Mouse (Mus musculus): Measurements from ENCODE around the gene Tyk2. TPM values are rescaled to one million over a fixed set of nuclear protein-coding genes. Genes with fewer than 3 reads are reported as not detected.

The Tyk2 gene
- polyA plus RNA-seq, 1 experiment from 2014 or later: 8.0 TPM

DNA sequence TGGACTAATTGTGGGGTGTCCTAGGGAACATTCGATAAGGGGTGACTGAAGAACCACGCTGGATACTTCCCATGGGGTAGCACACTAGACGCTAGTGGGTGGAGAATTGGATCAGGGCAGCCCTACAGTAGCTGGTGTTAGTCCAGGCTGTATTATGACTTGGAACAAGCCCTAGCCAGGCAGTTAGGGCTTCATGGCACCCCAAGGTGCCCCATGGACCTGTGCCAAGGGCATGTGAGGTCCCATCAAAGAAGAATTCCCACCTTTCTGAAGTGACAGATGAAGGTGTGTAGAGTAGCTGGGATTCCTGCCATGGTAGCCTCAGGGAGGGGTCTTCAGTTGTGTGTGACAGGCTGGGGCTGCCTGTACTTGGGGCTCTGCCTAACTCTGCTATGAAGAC is 35.5 kb upstream of the Tyk2 start:
- Histone ChIP-seq H3K9me3 (ENCODE audit: control insufficient read depth, low read length) (no peaks in the 10 kb centered on the region), H3K4me2 (replicated peaks; ENCODE audit: low read depth, low read length) (no peak overlapping the region), H3K36me3 (ENCODE audit: control insufficient read depth, insufficient read depth, low read length) (no peaks in the 10 kb centered on the region), H3K4me3 (ENCODE audit: low read depth, low read length) (no peak overlapping the region; the same call in 1 of the 2 replicates), H3K27me3 (ENCODE audit: control insufficient read depth, insufficient read depth, low read length) (peaks cover 52% of the 10 kb centered on the region), H3K27ac (ENCODE audit: low read depth, low read length) (no peak overlapping the region), H3K4me1 (replicated peaks; ENCODE audit: control insufficient read depth, insufficient read depth, low read length) (peaks cover 17% of the 10 kb centered on the region; the same call in 1 of the 2 replicates), H3K9ac (ENCODE audit: low read depth, low read length) (no peak overlapping the region)
- DNase-seq (ENCODE audit: low spot score) (no peak), ATAC-seq (ENCODE audit: low FRiP score) (no peak)
- WGBS: 38% methylated on average over 3 of the region's 3 CpGs

GRCm38 (mm10) chr9:21165952-21166451 is 35.0 kb upstream of the Tyk2 start:
- DNase-seq (ENCODE audit: low spot score) (peak; percentile 66), ATAC-seq (ENCODE audit: low FRiP score) (no peak)
- H3K36me3 ChIP-seq (ENCODE audit: control insufficient read depth, insufficient read depth, low read length): no peaks in the 10 kb centered on the region
- H3K9ac ChIP-seq (ENCODE audit: low read depth, low read length): peak overlapping the region; percentile 37; the same call in 1 of the 2 replicates
- peaks cover 52% of the 10 kb centered on the region for H3K27me3 ChIP-seq (ENCODE audit: control insufficient read depth, insufficient read depth, low read length)
- H3K4me3 ChIP-seq (ENCODE audit: low read depth, low read length): peak overlapping the region; percentile 41
- no peak overlapping the region for H3K27ac ChIP-seq (ENCODE audit: low read depth, low read length)
- H3K4me1 ChIP-seq (replicated peaks; ENCODE audit: control insufficient read depth, insufficient read depth, low read length): peaks cover 17% of the 10 kb centered on the region; the same call in 1 of the 2 replicates
- under 1% methylated on average over 45 of the region's 47 CpGs for WGBS
- no peaks in the 10 kb centered on the region for H3K9me3 ChIP-seq (ENCODE audit: control insufficient read depth, low read length)
- H3K4me2 ChIP-seq (replicated peaks; ENCODE audit: low read depth, low read length): peak overlapping the region; percentile 64

DNA sequence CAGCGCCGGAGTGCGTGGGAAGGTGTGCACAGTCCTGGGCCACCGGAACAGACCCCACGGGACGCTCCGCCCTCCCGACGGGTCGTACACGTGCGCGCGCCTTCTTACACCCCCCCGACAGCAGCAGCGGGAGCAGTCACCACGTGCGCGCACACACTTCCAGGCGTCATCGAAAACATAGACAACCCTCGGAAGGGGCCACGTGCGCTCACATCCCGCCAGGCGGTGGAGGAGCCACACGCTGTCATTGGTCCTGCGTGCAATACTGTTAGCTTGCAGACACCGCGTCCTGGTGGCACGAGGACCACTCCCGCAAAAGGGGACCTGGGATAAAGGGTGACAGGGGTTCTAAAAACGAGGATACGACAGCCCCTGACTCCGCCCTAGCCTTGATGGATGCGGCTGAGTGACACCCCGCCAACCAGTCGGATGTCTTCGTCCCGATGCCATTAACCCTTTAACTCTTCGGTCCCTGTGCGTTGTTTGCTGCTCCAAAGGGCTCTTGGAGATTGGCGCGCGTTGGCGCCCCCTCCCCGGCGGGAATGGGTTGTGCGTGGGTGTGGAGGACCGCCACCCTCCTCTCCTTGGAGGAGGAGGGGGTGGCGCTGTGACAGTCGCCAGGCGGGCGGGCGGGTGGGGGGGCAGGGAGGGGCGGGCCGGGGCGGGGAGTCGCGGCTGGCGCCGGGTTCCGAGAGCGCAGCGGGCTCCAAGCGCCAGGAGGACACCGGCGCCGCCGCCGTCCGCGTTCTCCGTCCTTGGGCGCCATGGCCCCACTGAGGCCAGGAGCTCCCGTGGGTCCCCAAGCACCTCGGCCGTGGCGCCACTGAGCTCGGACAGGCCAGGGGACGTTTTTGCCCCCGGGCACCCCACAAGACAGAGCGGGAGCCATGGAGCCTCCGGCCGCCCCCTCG is 34.3 kb upstream of the Tyk2 start, which contains the start of gene Pde4a:
Gene Pde4a, plus strand, starts transcription at position 674 of the 911 bp plus-strand sequence.
- Histone ChIP-seq H3K4me1 (replicated peaks; ENCODE audit: control insufficient read depth, insufficient read depth, low read length) (peaks cover 17% of the 10 kb centered on the region; the same call in 1 of the 2 replicates), H3K27ac (ENCODE audit: low read depth, low read length) (no peak within 1 kb of the TSS), H3K4me2 (replicated peaks; ENCODE audit: low read depth, low read length) (peak within 1 kb of the TSS; percentile 64), H3K9me3 (ENCODE audit: control insufficient read depth, low read length) (no peaks in the 10 kb centered on the region), H3K36me3 (ENCODE audit: control insufficient read depth, insufficient read depth, low read length) (no peaks in the 10 kb centered on the region), H3K9ac (ENCODE audit: low read depth, low read length) (peak within 1 kb of the TSS; percentile 37; the same call in 1 of the 2 replicates), H3K27me3 (ENCODE audit: control insufficient read depth, insufficient read depth, low read length) (peaks cover 52% of the 10 kb centered on the region), H3K4me3 (ENCODE audit: low read depth, low read length) (peak within 1 kb of the TSS; percentile 41)
- WGBS: 1% methylated on average over 76 of the region's 86 CpGs
- ATAC-seq (ENCODE audit: low FRiP score) (no peak), DNase-seq (ENCODE audit: low spot score) (peak; percentile 59)

GRCm38 (mm10) chr9:21164072-21164471 is 33.0 kb upstream of the Tyk2 start:
- H3K4me3 ChIP-seq (ENCODE audit: low read depth, low read length): 0 out of 2 replicates have a peak overlapping the region, but pooled peaks have one; percentile 8
- H3K36me3 ChIP-seq (ENCODE audit: control insufficient read depth, insufficient read depth, low read length): no peaks in the 10 kb centered on the region
- H3K27me3 ChIP-seq (ENCODE audit: control insufficient read depth, insufficient read depth, low read length): peaks cover 52% of the 10 kb centered on the region
- under 1% methylated on average over 26 of the region's 26 CpGs for WGBS
- H3K9ac ChIP-seq (ENCODE audit: low read depth, low read length): no peak overlapping the region
- ATAC-seq (ENCODE audit: low FRiP score) (no peak), DNase-seq (ENCODE audit: low spot score) (peak; percentile 25)
- H3K27ac ChIP-seq (ENCODE audit: low read depth, low read length): no peak overlapping the region
- no peaks in the 10 kb centered on the region for H3K9me3 ChIP-seq (ENCODE audit: control insufficient read depth, low read length)
- peaks cover 17% of the 10 kb centered on the region; the same call in 1 of the 2 replicates for H3K4me1 ChIP-seq (replicated peaks; ENCODE audit: control insufficient read depth, insufficient read depth, low read length)
- H3K4me2 ChIP-seq (replicated peaks; ENCODE audit: low read depth, low read length): no peak overlapping the region

DNA sequence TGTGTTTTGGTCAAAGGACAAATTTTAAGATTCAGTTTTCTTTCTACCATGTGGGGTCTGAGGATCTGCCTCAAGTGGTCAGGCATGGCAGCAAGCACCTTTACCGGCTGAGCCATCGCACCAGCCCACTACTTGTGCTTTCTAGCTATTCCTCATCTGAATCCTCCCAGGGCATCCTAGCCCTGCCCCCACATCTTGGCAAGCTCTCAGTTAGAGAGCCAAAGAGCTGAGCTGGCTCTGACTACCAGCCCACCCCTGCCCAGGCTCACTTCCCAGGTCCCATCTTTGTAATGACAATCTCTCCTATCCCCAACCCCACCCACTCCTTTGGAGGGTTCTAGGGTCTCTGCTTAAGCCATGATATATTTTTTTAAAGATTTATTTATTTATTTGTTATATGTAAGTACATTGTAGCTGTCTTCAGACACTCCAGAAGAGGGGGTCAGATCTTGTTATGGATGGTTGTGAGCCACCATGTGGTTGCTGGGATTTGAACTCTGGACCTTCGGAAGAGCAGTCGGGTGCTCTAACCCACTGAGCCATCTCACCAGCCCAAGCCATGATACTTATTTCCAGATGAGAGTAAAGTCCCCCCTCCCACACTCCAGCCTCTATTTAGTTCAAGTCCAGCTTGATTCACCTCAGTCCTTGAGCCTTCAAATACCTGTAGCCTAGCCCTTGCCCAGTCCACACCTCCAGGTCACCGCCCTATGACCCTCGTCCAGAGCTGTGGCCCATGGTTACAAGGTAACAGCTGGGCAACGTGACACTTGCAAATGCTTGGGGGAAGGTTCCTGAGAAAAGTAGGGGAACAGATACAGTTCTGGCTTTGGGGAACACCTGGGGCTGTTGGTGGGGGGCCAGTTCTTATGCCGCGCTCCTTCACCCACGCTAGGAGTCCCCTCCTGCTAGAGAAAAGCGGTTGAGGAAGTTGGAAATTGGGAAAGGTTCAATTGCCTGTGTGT is 32.3 kb upstream of the Tyk2 start:
- 33% methylated on average over 11 of the region's 11 CpGs for WGBS
- H3K4me2 ChIP-seq (replicated peaks; ENCODE audit: low read depth, low read length): no peak overlapping the region
- ATAC-seq (ENCODE audit: low FRiP score) (no peak), DNase-seq (ENCODE audit: low spot score) (no peak)
- H3K9me3 ChIP-seq (ENCODE audit: control insufficient read depth, low read length): no peaks in the 10 kb centered on the region
- H3K9ac ChIP-seq (ENCODE audit: low read depth, low read length): no peak overlapping the region
- no peak overlapping the region for H3K4me3 ChIP-seq (ENCODE audit: low read depth, low read length)
- no peak overlapping the region for H3K27ac ChIP-seq (ENCODE audit: low read depth, low read length)
- H3K4me1 ChIP-seq (replicated peaks; ENCODE audit: control insufficient read depth, insufficient read depth, low read length): peaks cover 16% of the 10 kb centered on the region; the same call in 1 of the 2 replicates
- peaks cover 52% of the 10 kb centered on the region for H3K27me3 ChIP-seq (ENCODE audit: control insufficient read depth, insufficient read depth, low read length)
- no peaks in the 10 kb centered on the region for H3K36me3 ChIP-seq (ENCODE audit: control insufficient read depth, insufficient read depth, low read length)

DNA sequence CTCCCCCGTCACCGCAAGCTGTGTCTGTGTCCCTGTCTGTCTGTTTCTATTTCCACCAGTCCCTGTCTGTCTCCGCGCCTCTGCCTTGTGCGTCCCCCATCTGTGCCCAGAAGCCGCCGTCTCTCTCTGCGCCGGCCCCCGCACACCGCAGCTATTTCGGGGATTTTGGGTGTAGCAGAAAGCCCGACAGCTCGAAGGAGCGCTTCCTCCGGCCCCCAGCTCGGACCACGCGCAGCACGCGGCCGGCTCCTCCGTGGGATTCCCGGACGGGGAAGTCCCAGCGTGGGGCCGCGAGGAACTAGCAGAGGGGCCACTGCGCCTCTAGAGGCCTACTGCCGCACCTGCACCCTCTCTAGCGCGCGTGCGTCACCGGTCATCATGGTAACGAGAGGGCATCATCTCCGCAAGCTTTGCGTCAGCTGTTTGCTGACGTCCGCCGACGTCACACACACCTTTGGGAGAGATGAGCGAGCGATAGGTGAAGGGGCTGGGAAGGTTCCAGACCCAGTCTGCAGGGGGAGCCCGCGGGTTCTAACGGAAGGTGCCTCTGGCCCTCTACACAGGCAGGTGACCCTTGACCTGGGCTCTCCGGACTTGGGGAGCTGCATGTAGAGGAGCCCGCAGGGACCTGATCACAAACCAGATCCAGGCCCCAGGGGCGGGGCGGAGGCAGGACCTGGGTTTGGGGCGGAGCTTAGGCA is 30.3 kb upstream of the Tyk2 start:
- Histone ChIP-seq H3K4me3 (ENCODE audit: low read depth, low read length) (peak overlapping the region; percentile 50), H3K4me1 (replicated peaks; ENCODE audit: control insufficient read depth, insufficient read depth, low read length) (peaks cover 12% of the 10 kb centered on the region; the same call in 1 of the 2 replicates), H3K9ac (ENCODE audit: low read depth, low read length) (peak overlapping the region; percentile 72), H3K4me2 (replicated peaks; ENCODE audit: low read depth, low read length) (peak overlapping the region; percentile 92), H3K9me3 (ENCODE audit: control insufficient read depth, low read length) (no peaks in the 10 kb centered on the region), H3K27ac (ENCODE audit: low read depth, low read length) (no peak overlapping the region), H3K27me3 (ENCODE audit: control insufficient read depth, insufficient read depth, low read length) (peaks cover 42% of the 10 kb centered on the region), H3K36me3 (ENCODE audit: control insufficient read depth, insufficient read depth, low read length) (no peaks in the 10 kb centered on the region)
- peak; percentile 73 for ATAC-seq (ENCODE audit: low FRiP score)
- WGBS: under 1% methylated on average over 52 of the region's 52 CpGs
- peak; percentile 92 for DNase-seq (ENCODE audit: low spot score)

GRCm38 (mm10) chr9:21154787-21155186 is 23.7 kb upstream of the Tyk2 start:
- H3K36me3 ChIP-seq (ENCODE audit: control insufficient read depth, insufficient read depth, low read length): no peaks in the 10 kb centered on the region

More at GRCm38 (mm10) chr9:21154787-21155186, 23.7 kb upstream of the Tyk2 start:
- 89% methylated on average over 3 of the region's 3 CpGs for WGBS
- no peak overlapping the region for H3K4me3 ChIP-seq (ENCODE audit: low read depth, low read length)
- ATAC-seq (ENCODE audit: low FRiP score) (no peak), DNase-seq (ENCODE audit: low spot score) (no peak)
- no peak overlapping the region for H3K27ac ChIP-seq (ENCODE audit: low read depth, low read length)
- no peaks in the 10 kb centered on the region for H3K9me3 ChIP-seq (ENCODE audit: control insufficient read depth, low read length)
- peaks cover 3% of the 10 kb centered on the region; the same call in 1 of the 2 replicates for H3K4me1 ChIP-seq (replicated peaks; ENCODE audit: control insufficient read depth, insufficient read depth, low read length)
- H3K27me3 ChIP-seq (ENCODE audit: control insufficient read depth, insufficient read depth, low read length): no peaks in the 10 kb centered on the region
- no peak overlapping the region for H3K9ac ChIP-seq (ENCODE audit: low read depth, low read length)
- no peak overlapping the region for H3K4me2 ChIP-seq (replicated peaks; ENCODE audit: low read depth, low read length)
